Mouse (Mus musculus): ENCODE results near the gene Bckdha.

The Bckdha gene

GRCm38 (mm10) chr7:25681341-25682231 is 22.8 kb upstream of the Bckdha start:
- DNase-seq (ENCODE audit: low spot score in 2 of 2) = no peak

DNA sequence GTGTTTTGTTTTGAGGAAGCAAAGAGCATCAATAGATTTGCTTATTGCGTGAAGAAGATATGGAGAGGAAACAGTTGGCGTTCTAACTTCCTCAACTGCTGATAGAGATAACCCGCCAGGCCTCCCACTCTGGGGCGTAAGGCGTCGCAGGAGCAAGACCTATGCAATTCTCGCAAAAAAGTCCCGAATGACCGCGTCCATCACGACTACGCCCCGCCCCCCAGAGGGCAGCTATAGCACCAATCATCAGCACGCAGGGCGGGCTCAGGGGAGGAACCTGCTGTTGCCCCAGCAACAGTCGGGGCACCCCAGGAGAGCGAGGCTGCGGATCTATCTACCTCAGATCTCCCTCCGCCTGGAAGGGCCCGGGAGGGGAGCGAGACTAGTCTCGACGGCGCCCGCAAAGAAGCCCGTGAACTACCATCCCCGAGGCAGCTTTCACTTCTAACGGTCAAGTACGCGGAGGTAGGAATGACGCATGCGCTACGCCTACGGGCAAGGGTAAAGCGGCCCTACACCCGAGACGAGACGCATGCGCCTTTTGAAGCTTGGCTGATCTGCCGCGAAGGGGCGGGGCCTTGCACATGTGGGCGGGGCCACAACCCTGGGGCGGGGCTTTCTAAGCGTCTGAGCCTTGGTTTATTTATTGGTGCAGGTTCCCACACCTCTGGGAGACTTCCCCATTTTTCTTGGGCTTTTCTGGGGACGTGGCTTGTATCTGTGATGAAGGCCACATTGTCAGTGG is 21.9 kb upstream of the Bckdha start, which contains the start of gene B9d2:
TSS of gene B9d2 (plus strand) at position 267 of the 745 bp plus-strand sequence.
- DNase-seq (ENCODE audit: low spot score in 2 of 2) = peak; percentile 93 to 95

GRCm38 (mm10) chr7:25679971-25680370 is 21.2 kb upstream of the Bckdha start:
- DNase-seq (ENCODE audit: low spot score in 2 of 2) = no peak

DNA sequence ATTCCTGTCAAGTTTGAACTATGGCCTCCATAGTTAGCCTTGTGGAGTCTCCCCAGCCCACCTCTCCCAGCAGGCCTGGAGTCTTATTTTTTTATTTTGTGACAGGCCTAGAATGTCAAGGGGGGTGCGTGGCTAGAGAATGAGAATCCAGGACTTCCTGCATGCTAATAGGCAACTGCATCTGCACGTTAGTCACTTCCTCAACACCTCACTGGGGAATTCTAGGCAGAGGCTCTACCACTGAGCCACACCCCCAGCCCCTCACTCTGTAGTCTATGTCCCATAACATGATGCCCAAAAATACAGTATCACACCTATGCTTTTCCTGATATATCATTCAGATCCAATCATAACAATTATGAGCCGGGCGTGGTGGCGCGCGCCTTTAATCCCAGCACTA is 18.2 kb upstream of the Bckdha start:
- DNase-seq (ENCODE audit: low spot score in 2 of 2) = no peak

DNA sequence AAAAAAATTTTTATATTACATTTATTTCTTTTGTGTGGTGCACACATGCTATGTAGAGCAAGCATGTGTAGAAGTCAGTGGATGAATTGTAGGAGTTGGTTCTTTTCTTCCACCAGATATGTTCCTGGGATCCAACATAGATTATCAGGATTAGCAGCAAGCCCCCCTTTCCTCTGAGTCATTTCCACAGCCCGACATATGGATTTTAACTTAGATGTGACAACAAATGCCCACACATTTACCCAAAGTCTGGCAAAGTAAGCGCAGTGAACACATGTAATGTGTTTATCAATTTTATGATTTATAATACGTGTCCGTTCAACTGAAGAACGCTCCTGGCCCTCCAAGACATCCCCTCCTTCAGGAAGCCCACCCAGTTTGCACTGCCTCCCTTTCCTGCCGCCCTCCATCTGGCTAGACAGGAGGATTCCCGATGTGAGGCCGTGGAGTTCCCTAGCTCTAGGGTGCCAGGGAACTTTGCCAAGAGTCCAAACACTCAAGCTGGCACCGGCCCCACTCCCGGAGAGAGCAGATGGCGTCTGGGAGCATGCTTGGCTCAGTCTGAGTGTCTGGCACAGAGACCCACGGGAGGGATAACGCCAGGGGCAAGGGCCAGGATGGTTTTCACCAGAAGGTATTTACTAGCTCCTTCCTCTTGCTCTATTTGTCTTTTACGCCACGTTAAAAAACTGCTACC is 17.5 kb upstream of the Bckdha start:
- DNase-seq (ENCODE audit: low spot score in 2 of 2) = peak; percentile 86

DNA sequence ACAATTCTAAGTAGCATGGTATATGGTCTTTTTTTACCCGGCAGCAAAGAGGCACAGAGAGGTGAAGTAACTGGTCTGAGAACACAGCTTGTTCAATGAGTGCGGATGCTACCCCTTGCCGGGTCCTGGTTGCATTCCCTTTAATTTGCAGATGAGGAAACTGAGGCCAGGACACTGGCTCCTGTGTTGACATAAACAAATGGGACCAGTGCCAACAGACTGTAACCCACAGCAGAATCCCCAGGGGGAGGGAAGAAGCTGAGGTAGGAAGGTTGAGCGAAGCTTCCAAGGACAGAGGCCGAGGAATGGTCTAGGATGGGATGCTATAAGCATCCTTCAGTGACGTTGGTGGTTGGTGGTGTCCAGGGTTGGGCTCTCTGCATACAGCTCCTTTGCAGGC is 16.6 kb upstream of the Bckdha start:
- DNase-seq (ENCODE audit: low spot score in 2 of 2) = no peak

- no peak for DNase-seq (ENCODE audit: low spot score in 2 of 2)
Observed at GRCm38 (mm10) chr7:25674719-25675300, 16.0 kb upstream of the Bckdha start, which contains the start of gene Tmem91. Gene Tmem91 (minus strand): TSS chr7:25675166.

GRCm38 (mm10) chr7:25674297-25674696 is 15.5 kb upstream of the Bckdha start:
- DNase-seq (ENCODE audit: low spot score in 2 of 2) = no peak

GRCm38 (mm10) chr7:25672442-25672841 is 13.7 kb upstream of the Bckdha start:
- DNase-seq (ENCODE audit: low spot score in 2 of 2) = no peak

DNA sequence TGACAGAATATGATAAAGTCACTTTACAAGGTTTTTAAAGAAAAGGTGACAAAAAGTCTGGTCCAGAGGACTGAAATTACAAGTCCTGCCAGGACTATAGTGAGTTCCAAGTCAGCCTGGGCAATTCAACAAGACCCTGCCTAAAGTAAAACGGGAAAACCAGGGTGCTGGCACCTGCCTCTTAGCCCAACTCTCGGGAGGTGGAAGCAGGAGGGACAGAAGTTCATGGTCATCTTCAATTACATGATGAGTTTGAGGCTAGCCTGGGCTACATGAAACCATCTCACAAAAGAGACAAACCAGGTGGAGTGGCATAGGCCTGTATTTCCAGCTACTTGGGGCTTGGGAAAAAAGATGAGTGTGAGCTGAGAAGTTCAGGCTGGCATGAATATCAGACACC is 12.9 kb upstream of the Bckdha start:
- DNase-seq (ENCODE audit: low spot score in 2 of 2) = no peak

DNA sequence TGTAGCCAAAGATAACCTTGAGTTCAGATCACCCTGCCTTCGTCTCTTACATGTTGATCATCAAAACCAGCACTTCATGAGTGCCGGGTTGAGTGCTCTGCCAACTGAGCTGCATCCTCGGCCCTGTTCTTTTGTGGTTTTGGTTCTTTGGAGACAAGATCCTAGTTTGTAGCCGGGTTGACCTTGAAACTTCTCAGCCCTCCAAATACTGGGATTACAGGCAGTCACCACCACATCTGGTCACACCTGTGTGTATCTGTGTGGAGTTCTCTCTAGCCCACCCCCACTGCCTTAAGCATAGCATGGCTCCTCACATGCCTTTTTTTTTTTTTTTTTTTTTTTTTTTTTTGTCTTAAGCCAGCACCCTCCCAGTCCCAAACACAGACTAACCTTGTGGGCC is 11.3 kb upstream of the Bckdha start:
- DNase-seq (ENCODE audit: low spot score in 2 of 2) = no peak

GRCm38 (mm10) chr7:25669631-25670030 is 10.8 kb upstream of the Bckdha start:
- DNase-seq (ENCODE audit: low spot score in 2 of 2) = no peak

DNA sequence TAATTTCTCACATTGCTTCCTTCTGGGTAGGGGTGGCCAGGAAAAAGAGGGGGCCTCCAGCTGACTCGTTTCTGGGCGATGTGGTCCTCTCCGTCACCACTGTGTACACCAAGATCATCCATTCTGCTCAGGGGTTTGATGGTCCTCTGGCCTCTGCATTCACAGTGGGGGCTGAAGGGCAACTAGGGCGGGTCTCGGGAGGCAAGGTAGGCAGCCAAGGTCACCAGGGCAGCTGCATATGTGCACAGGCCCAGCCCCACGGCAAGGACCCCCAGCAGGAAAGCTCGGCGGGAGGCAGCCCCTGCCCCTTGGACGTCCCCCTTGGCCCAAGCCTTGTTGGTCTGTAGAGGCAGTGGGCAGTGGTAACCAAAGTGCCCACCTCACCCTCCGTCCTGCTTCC is 10.4 kb upstream of the Bckdha start:
- DNase-seq (ENCODE audit: low spot score in 2 of 2) = no peak

DNA sequence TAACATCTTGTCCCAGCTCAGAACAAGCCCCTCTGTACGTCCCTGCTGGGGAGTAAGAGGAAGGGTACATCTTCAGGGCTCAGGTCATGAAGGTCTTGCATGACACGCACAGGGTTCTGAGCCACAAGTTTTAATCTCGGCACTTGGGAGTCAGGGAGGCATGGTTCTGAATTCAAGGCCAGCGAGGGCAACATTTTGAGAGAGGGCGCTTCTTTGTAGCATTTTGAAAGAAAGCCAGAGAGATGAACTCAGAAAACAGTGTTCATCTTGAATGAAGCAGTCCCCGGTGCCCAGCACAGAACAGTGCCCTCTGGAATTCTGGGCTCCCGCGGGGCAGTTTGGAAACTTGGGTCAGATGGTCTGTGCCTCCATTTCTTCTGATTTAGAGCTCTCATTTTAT is 7.6 kb upstream of the Bckdha start:
- DNase-seq (ENCODE audit: low spot score in 2 of 2) = no peak

- DNase-seq (ENCODE audit: low spot score in 2 of 2) = no peak
Observed at GRCm38 (mm10) chr7:25657785-25658184, 996 bp downstream of the Bckdha start.

- no peak for DNase-seq (ENCODE audit: low spot score in 2 of 2)
Observed at GRCm38 (mm10) chr7:25655601-25656428, 3.0 kb downstream of the Bckdha start.

DNA sequence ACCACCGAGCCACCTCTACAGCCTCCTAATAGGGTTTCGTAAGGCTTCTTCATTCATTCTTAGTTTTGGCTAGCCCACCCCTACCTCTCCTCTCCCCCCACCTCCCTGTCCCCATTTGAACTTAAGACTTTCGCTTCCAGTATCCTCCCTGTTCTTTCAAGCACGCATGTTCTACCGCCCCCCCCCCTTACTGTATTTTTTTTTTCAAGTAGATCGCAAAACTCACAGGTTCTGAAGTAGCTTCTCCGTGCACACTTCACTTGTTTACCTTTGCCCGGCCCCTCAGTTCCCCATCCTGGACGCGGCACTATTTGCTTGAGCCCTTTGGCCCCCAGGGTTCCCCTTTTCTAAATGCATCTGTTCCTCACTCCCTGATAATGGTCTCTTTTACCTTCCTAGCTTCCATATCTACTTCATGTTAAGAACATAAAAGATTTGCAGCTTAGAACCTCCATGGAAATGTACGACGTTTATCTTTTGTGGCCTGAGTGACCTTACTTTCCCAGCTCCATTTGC is 6.5 kb downstream of the Bckdha start:
- no peak for DNase-seq (ENCODE audit: low spot score in 2 of 2)

DNA sequence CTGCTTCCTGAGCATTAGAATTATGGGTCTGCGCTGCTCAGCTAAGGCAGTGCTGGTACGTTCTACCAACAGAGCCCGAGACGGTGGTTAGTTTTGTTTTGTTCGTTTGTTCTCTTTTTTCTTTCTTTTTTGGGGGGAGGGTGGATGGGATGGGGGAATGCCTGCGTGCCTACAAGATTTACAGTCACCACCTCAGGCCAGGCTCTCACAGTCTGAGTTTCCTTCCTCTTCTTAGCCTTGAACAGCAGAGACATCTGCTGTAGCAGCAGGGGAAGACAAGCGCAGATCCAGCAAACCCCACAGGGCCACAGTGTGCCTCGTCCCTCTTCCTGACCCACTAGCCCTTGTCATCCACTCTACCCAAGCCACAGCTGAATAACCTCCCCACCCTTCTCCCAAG is 7.5 kb downstream of the Bckdha start:
- no peak for DNase-seq (ENCODE audit: low spot score in 2 of 2)

DNA sequence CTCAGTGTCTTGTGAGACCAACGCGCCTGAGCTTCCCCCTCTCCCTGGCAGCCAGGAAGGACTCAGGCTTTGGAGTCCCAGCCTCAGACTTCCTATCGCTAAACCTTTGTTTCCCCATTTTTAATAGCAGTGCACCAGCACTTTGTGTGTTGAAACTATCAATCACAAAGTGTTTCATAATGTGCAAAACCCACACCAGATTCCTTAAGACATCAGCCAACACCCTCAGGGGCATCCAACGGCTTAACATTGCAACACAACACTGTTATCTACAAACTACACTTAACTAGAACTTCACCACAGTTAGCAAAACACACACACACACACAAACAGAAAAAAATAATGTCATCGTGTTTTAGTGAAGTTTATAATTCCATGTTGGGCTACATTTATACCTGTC is 8.9 kb downstream of the Bckdha start:
- no peak for DNase-seq (ENCODE audit: low spot score in 2 of 2)

- DNase-seq (ENCODE audit: low spot score in 2 of 2) = no peak
Observed at GRCm38 (mm10) chr7:25647574-25648123, 11.1 kb downstream of the Bckdha start.
